Mouse (Mus musculus): Measurements from ENCODE around the gene Mnd1. TPM values are rescaled to one million over a fixed set of nuclear protein-coding genes. Genes with fewer than 3 reads are reported as not detected.

Gene Mnd1
- polyA plus RNA-seq (2015; fragmentation: Nextera tagmentation; extraction: Ambion mirVana): 4.9 and 5.7 TPM in 2 replicates

DNA sequence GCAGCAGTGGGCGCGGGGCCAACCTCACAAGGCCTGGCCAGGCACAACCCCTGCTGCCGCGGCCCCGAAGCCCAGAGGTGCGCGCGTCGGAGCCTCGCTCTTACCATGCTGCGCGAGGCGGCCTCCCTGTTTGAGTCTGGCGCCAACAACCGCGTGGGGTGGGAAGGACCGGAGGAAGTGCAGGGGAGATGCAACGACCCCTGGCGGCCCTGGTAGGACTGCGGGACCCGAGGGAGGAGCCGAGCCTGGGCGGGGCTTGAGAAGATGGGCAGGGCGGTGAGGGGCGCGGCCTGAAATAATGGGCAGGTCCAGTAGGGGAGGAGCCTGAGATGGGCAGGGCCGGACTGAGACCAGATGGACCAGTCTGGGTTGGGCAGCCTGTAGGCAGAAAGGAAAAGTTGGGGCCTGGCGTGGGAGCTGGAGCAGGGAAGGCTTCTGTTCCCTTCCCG lies at the start of gene Mnd1:
Gene Mnd1, minus strand, starts transcription at position 229 of the 449 bp plus-strand sequence.
- Histone ChIP-seq H3K9ac (ENCODE audit: low read depth, low read length) (peak within 1 kb of the TSS; percentile 82), H3K4me3 (ENCODE audit: low read depth, low read length) (peak within 1 kb of the TSS; percentile 74), H3K27me3 (ENCODE audit: control insufficient read depth, insufficient read depth, low read depth, low read length) (no peaks in the 10 kb centered on the region), H3K9me3 (replicated peaks; ENCODE audit: control insufficient read depth, low read length) (no peaks in the 10 kb centered on the region; the same call in 1 of the 2 replicates), H3K36me3 (ENCODE audit: control insufficient read depth, insufficient read depth) (no peaks in the 10 kb centered on the region), H3K4me1 (ENCODE audit: control insufficient read depth, low read depth, low read length) (peaks cover 7% of the 10 kb centered on the region), H3K27ac (ENCODE audit: low read length) (peak within 1 kb of the TSS; percentile 80), H3K4me2 (ENCODE audit: low read depth, low read length) (peak within 1 kb of the TSS; percentile 100)
- WGBS (ENCODE audit: insufficient replicate concordance): under 1% methylated on average over 29 of the region's 29 CpGs
- peak; percentile 97 for ATAC-seq (ENCODE audit: low read depth)

DNA sequence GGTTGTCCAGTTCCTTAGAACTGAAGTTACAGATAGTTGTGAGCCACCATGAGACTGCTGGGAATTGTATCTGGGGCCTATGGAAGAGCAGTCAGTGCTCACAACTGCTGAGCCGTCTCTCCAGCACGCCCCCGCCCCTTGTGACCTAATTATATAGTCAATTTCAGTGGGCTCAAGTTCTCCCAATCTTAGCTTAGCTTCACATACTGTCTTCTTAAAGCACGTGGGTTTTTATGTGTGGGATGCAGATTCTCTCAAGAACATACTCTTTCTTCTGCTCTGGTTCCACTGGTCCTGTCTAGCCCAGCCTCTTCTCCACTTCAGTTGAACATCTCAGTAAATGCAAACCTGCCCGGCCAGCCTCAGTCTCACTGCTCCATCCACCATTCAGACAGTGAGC lies 49.1 kb upstream of the Mnd1 start:
- Histone ChIP-seq H3K4me1 (ENCODE audit: control insufficient read depth, low read depth, low read length) (no peaks in the 10 kb centered on the region), H3K27me3 (ENCODE audit: control insufficient read depth, insufficient read depth, low read depth, low read length) (no peaks in the 10 kb centered on the region), H3K9ac (ENCODE audit: low read depth, low read length) (no peak overlapping the region), H3K4me3 (ENCODE audit: low read depth, low read length) (no peak overlapping the region), H3K9me3 (replicated peaks; ENCODE audit: control insufficient read depth, low read length) (no peaks in the 10 kb centered on the region), H3K36me3 (ENCODE audit: control insufficient read depth, insufficient read depth) (no peaks in the 10 kb centered on the region), H3K27ac (ENCODE audit: low read length) (no peak overlapping the region), H3K4me2 (ENCODE audit: low read depth, low read length) (no peak overlapping the region)
- WGBS (ENCODE audit: insufficient replicate concordance): 61% methylated on average over 5 of the region's 5 CpGs
- no peak for ATAC-seq (ENCODE audit: low read depth)

DNA sequence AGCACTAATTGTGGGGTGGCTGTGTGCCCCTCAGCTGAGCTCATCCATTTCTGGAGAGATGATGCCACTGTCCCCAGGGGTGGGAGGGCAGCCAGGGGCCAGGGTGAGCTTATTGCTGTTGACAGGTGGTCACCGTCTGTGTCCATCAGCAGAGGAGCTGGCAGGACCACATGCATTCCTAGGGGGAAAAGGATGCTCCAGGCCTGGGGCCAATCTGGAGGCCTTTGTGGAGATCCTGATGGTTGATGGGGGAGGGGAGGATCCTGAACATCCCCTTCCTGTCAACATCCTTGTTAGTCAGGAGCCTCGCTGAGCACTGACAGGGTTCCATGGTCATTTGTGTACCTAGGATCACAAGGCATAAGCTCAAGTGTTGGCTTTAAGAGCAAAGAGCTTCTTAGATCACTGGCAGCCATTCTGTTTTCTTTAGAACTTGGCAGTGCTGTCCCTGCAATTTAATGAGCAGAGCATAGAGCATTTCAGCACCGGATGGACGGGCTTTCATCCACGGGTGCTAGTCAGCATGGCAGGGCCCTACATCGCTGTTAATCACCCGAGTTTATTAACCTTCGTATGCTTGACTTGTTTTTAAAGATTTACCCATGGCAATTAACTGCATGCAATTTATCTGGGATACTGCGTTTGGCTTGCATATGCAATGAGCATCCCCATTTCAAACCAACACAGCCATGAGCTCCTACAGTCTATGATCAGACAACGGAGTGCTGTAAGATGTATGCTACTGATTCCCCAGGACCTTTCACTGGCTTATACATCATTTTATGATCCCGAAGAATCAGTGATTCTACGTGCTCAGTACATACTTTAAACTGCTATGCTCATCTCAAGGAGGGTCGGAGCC lies 45.2 kb upstream of the Mnd1 start:
- H3K4me3 ChIP-seq (ENCODE audit: low read depth, low read length): no peak overlapping the region
- no peak overlapping the region for H3K9ac ChIP-seq (ENCODE audit: low read depth, low read length)
- H3K27ac ChIP-seq (ENCODE audit: low read length): no peak overlapping the region
- H3K9me3 ChIP-seq (replicated peaks; ENCODE audit: control insufficient read depth, low read length): no peaks in the 10 kb centered on the region
- no peak overlapping the region for H3K4me2 ChIP-seq (ENCODE audit: low read depth, low read length)
- H3K4me1 ChIP-seq (ENCODE audit: control insufficient read depth, low read depth, low read length): no peaks in the 10 kb centered on the region
- no peak for ATAC-seq (ENCODE audit: low read depth)
- 70% methylated on average over 13 of the region's 13 CpGs for WGBS (ENCODE audit: insufficient replicate concordance)
- no peaks in the 10 kb centered on the region for H3K27me3 ChIP-seq (ENCODE audit: control insufficient read depth, insufficient read depth, low read depth, low read length)
- no peaks in the 10 kb centered on the region for H3K36me3 ChIP-seq (ENCODE audit: control insufficient read depth, insufficient read depth)

DNA sequence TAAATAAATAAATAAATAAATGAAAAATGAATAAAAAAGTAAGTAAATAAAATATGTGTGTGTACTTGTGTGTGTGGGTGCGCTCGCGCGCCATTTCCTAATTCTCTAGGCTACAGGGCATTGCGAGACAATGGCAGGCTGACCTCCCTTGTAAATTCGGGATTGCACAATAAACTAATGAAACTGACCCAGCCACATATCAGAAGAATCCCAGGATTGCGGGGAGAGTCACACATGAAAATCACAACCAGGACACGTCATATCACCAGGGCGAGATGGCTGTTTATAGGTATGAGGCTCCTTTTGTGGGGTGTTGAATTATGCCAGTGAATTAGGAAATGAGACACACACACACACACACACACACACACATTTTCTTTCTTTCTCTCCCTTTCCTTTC lies 43.9 kb upstream of the Mnd1 start:
- no peaks in the 10 kb centered on the region for H3K27me3 ChIP-seq (ENCODE audit: control insufficient read depth, insufficient read depth, low read depth, low read length)
- no peak overlapping the region for H3K9ac ChIP-seq (ENCODE audit: low read depth, low read length)
- H3K4me2 ChIP-seq (ENCODE audit: low read depth, low read length): no peak overlapping the region
- H3K9me3 ChIP-seq (replicated peaks; ENCODE audit: control insufficient read depth, low read length): no peaks in the 10 kb centered on the region
- no peak overlapping the region for H3K27ac ChIP-seq (ENCODE audit: low read length)
- no peaks in the 10 kb centered on the region for H3K36me3 ChIP-seq (ENCODE audit: control insufficient read depth, insufficient read depth)
- H3K4me3 ChIP-seq (ENCODE audit: low read depth, low read length): no peak overlapping the region
- no peak for ATAC-seq (ENCODE audit: low read depth)
- 87% methylated on average over 9 of the region's 9 CpGs for WGBS (ENCODE audit: insufficient replicate concordance)
- no peaks in the 10 kb centered on the region for H3K4me1 ChIP-seq (ENCODE audit: control insufficient read depth, low read depth, low read length)

DNA sequence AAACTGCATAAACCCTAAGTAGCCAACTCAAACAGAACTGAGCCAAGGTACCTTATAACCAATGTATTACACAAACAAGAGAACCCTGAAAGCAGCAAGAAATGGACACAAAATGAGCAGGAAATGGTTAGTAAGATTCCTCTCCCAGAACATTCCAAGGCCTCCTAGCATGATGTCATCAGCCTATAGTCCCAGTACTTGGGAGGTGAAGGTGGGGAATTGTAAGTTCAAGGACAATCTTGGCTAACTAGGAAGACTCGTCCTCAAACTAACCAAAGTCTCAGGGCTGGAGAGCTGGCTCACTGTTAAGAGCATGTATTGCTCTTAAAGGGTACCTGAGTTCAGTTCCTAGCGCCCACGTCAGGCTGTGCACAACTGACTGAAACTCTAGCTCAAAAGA lies 42.6 kb upstream of the Mnd1 start:
- WGBS (ENCODE audit: insufficient replicate concordance): 65% methylated on average over 3 of the region's 3 CpGs
- Histone ChIP-seq H3K4me2 (ENCODE audit: low read depth, low read length) (no peak overlapping the region), H3K9ac (ENCODE audit: low read depth, low read length) (no peak overlapping the region), H3K4me1 (ENCODE audit: control insufficient read depth, low read depth, low read length) (no peaks in the 10 kb centered on the region), H3K27ac (ENCODE audit: low read length) (no peak overlapping the region), H3K27me3 (ENCODE audit: control insufficient read depth, insufficient read depth, low read depth, low read length) (no peaks in the 10 kb centered on the region), H3K9me3 (replicated peaks; ENCODE audit: control insufficient read depth, low read length) (no peaks in the 10 kb centered on the region), H3K4me3 (ENCODE audit: low read depth, low read length) (no peak overlapping the region), H3K36me3 (ENCODE audit: control insufficient read depth, insufficient read depth) (no peaks in the 10 kb centered on the region)
- no peak for ATAC-seq (ENCODE audit: low read depth)

DNA sequence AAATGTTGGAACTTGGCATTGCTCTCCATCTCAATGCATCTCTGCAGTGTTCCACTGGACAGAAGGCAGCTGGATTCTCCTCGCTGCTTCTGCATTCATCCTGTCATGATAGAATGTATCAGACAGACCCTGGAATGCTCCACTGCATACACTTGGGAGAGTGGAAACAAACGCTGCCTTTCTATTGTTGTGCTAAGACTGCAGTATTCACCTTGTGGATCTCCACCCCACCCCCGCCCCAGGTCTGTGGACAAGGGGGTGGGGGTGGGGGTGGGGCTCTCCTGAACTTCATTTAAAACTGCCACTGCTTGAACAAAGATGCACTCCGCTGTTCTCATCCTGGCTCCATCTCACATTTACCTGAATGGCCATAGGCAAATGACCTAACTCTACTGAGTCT lies 38.3 kb upstream of the Mnd1 start:
- no peak overlapping the region for H3K4me3 ChIP-seq (ENCODE audit: low read depth, low read length)
- 57% methylated on average over 4 of the region's 4 CpGs for WGBS (ENCODE audit: insufficient replicate concordance)
- H3K9ac ChIP-seq (ENCODE audit: low read depth, low read length): no peak overlapping the region
- H3K4me2 ChIP-seq (ENCODE audit: low read depth, low read length): no peak overlapping the region
- no peak overlapping the region for H3K27ac ChIP-seq (ENCODE audit: low read length)
- H3K9me3 ChIP-seq (replicated peaks; ENCODE audit: control insufficient read depth, low read length): no peaks in the 10 kb centered on the region
- no peaks in the 10 kb centered on the region; the same call in 1 of the 2 replicates for H3K4me1 ChIP-seq (ENCODE audit: control insufficient read depth, low read depth, low read length)
- ATAC-seq (ENCODE audit: low read depth): no peak
- H3K36me3 ChIP-seq (ENCODE audit: control insufficient read depth, insufficient read depth): no peaks in the 10 kb centered on the region
- peaks cover 20% of the 10 kb centered on the region for H3K27me3 ChIP-seq (ENCODE audit: control insufficient read depth, insufficient read depth, low read depth, low read length)

DNA sequence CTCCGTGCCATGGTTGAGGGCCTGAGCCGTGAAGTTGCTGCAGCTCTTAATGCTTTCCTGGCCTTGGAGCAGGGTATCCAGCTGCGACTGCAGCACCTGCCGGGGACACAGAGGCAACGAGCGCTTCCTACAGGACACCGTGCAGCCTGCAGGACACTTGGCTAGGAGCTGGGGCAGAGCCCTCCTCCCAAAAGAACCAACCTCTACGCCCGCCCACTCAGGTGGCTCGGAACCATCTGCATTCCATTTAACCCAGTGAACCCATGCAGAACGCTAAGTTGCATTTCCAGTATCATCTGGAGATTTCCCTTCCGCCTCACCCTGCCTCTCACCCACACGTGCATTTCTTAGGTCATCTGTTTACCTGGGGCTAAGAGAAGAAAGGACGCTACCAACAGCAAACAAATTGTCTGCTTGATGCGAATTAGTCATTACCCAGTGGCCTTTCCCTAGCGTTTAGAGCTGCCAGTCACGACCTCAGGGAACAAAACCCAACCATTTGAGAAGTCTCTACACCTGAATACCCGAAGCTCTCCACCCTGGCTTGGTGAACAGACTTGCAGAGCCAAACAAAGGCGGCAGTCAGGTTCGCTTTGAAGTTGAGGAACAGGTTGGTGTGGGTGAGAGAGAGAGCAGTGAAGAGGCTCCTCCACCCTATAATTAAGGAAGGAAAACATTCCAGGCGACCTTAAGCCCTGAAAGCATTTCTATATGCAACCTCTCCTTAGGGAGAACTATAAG lies 35.7 kb upstream of the Mnd1 start:
- no peaks in the 10 kb centered on the region; the same call in 1 of the 2 replicates for H3K4me1 ChIP-seq (ENCODE audit: control insufficient read depth, low read depth, low read length)
- 36% methylated on average over 21 of the region's 21 CpGs for WGBS (ENCODE audit: insufficient replicate concordance)
- peak overlapping the region; percentile 29; the same call in 1 of the 2 replicates for H3K4me2 ChIP-seq (ENCODE audit: low read depth, low read length)
- H3K36me3 ChIP-seq (ENCODE audit: control insufficient read depth, insufficient read depth): no peaks in the 10 kb centered on the region
- no peak overlapping the region for H3K4me3 ChIP-seq (ENCODE audit: low read depth, low read length)
- no peaks in the 10 kb centered on the region for H3K9me3 ChIP-seq (replicated peaks; ENCODE audit: control insufficient read depth, low read length)
- H3K27ac ChIP-seq (ENCODE audit: low read length): no peak overlapping the region
- peaks cover 20% of the 10 kb centered on the region for H3K27me3 ChIP-seq (ENCODE audit: control insufficient read depth, insufficient read depth, low read depth, low read length)
- no peak overlapping the region for H3K9ac ChIP-seq (ENCODE audit: low read depth, low read length)
- ATAC-seq (ENCODE audit: low read depth): no peak

DNA sequence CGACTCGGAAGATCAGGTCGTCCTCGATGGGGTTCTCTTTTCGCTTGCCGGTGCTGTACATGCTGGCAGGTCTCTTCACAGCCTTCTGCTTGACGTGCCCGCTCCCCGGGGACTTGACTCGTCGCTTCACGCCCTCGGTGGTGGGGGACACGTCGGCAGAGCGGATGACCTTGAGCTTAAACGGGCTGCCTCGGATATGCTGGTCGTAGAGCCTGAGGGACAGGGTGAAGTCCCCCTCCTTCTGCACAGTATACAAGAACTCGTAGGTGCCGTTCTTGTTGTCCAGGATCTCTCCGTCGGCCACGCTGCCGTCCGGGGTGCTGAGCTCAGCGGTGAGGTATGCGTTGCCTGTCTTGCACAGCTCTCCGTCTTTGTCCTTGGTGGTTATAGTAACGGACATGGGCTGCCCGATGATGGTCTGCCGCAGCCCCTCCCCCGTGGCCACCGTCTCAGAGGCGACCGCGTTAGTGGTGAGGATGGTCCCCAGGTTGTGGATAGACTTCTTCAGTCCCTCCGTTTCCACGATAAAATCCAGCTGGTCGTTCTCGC lies 35.0 kb upstream of the Mnd1 start:
- peaks cover 20% of the 10 kb centered on the region for H3K27me3 ChIP-seq (ENCODE audit: control insufficient read depth, insufficient read depth, low read depth, low read length)
- H3K4me1 ChIP-seq (ENCODE audit: control insufficient read depth, low read depth, low read length): no peaks in the 10 kb centered on the region; the same call in 1 of the 2 replicates
- H3K4me3 ChIP-seq (ENCODE audit: low read depth, low read length): peak overlapping the region; percentile 29
- H3K4me2 ChIP-seq (ENCODE audit: low read depth, low read length): peak overlapping the region; percentile 29
- H3K9me3 ChIP-seq (replicated peaks; ENCODE audit: control insufficient read depth, low read length): no peaks in the 10 kb centered on the region
- no peak overlapping the region for H3K9ac ChIP-seq (ENCODE audit: low read depth, low read length)
- WGBS (ENCODE audit: insufficient replicate concordance): 6% methylated on average over 41 of the region's 41 CpGs
- ATAC-seq (ENCODE audit: low read depth): no peak
- no peak overlapping the region for H3K27ac ChIP-seq (ENCODE audit: low read length)
- no peaks in the 10 kb centered on the region for H3K36me3 ChIP-seq (ENCODE audit: control insufficient read depth, insufficient read depth)

All from liver, embryonic 16.5 days (tissue).